Mouse (Mus musculus) stomach, embryonic 14.5 days (tissue): ENCODE results near the gene Cyp4f16. TPM values are rescaled to one million over a fixed set of nuclear protein-coding genes. Genes with fewer than 3 reads are reported as not detected.
"Not testable (repeated sequence)": the region's sequence is repeated elsewhere in the genome, so short reads cannot be mapped to it uniquely, and the experiment has no call there.

Source experiments
- ATAC-seq: fragments of 200-750 bp; cut with Nextera tagmentation; 2 replicates; pipeline ENCODE4 v1.8.0; 2017; ENCODE audit warnings: low read depth, moderate TSS enrichment; ENCODE audit not compliant: insufficient number of reproducible peaks, insufficient read depth, low FRiP score
- H3K27ac ChIP-seq: fragments of 300-500 bp; sonication (generic); 2 replicates; pipeline ENCODE4 v1.5.1; 2014; ENCODE audit warnings: mild to moderate bottlenecking, low read length, moderate library complexity, mixed read lengths
- H3K27me3 ChIP-seq: fragments of 300-500 bp; sonication (generic); 2 replicates; pipeline ENCODE4 v1.6.1; 2014; ENCODE audit warnings: low read length, control low read depth, mixed read lengths; ENCODE audit not compliant: control insufficient read depth, insufficient read depth
- H3K36me3 ChIP-seq: fragments of 300-500 bp; sonication (generic); 2 replicates; pipeline ENCODE4 v1.6.1; 2014; ENCODE audit warnings: mild to moderate bottlenecking, control low read depth, low read length, moderate library complexity, mixed read lengths; ENCODE audit not compliant: control insufficient read depth, insufficient read depth
- H3K4me1 ChIP-seq: fragments of 300-500 bp; sonication (generic); 2 replicates; pipeline ENCODE4 v1.6.1; 2014; ENCODE audit warnings: low read length, control low read depth, mixed read lengths; ENCODE audit not compliant: control insufficient read depth, insufficient read depth
- H3K4me2 ChIP-seq: fragments of 300-500 bp; sonication (generic); replicated peaks from 2 replicates; pipeline ENCODE4 v1.6.1; 2014; ENCODE audit warnings: low read depth, low read length, control low read depth
- H3K4me3 ChIP-seq: fragments of 300-500 bp; sonication (generic); 2 replicates; pipeline ENCODE4 v1.5.1; 2014; ENCODE audit warnings: low read depth, low read length, control low read depth
- H3K9ac ChIP-seq: fragments of 300-500 bp; sonication (generic); replicated peaks from 2 replicates; pipeline ENCODE4 v1.6.1; 2014; ENCODE audit warnings: low read depth, mild to moderate bottlenecking, control low read depth, low read length, moderate library complexity, mixed read lengths
- H3K9me3 ChIP-seq: fragments of 300-500 bp; sonication (generic); 2 replicates; pipeline ENCODE4 v1.6.1; 2016; ENCODE audit warnings: low read depth, low read length, control low read depth; ENCODE audit not compliant: control insufficient read depth
- WGBS: fragments of 180-500 bp; shearing (Covaris S2); extraction: QIAGEN DNeasy Blood & Tissue Kit; methylation state at CpG from one replicate; pipeline ENCODE4 v1.1.7; 2014; 5-methylcytosine and 5-hydroxymethylcytosine counted together
- polyA plus RNA-seq: library from polyadenylated mRNA; unstranded; fragments of >200 nt; fragmentation: Nextera tagmentation; extraction: Ambion mirVana; gene quantifications from 2 replicates; pipeline ENCODE4 v1.2.1, GENCODE M21; 2014

The Cyp4f16 gene
- polyA plus RNA-seq, 1 experiment from 2014 or later = 19.9 TPM

GRCm38 (mm10) chr17:32506729-32507245, 29.6 kb upstream of the Cyp4f16 start:
- Histone ChIP-seq H3K4me3 (peak overlapping the region; percentile 38), H3K9me3 (no peaks in the 10 kb centered on the region)
- WGBS = 35% methylated on average over 9 of the region's 9 CpGs

GRCm38 (mm10) chr17:32516126-32516525, 20.2 kb upstream of the Cyp4f16 start:
- no peak overlapping the region for H3K9ac ChIP-seq
- no peaks in the 10 kb centered on the region for H3K4me1 ChIP-seq
- no peaks in the 10 kb centered on the region for H3K36me3 ChIP-seq
- no peaks in the 10 kb centered on the region for H3K9me3 ChIP-seq
- 76% methylated on average over 5 of the region's 5 CpGs for WGBS
- no peaks in the 10 kb centered on the region for H3K27me3 ChIP-seq
- H3K27ac ChIP-seq = no peak overlapping the region
- H3K4me3 ChIP-seq = no peak overlapping the region
- H3K4me2 ChIP-seq = no peak overlapping the region
- no peak for ATAC-seq

More at GRCm38 (mm10) chr17:32506729-32507245, 29.6 kb upstream of the Cyp4f16 start:
- Histone ChIP-seq H3K36me3 (no peaks in the 10 kb centered on the region), H3K27me3 (no peaks in the 10 kb centered on the region), H3K9ac (peak overlapping the region; percentile 7; the same call in 1 of the 2 replicates), H3K4me2 (peak overlapping the region; percentile 73), H3K27ac (peak overlapping the region; percentile 17; the same call in 1 of the 2 replicates), H3K4me1 (peaks cover 4% of the 10 kb centered on the region; the same call in 1 of the 2 replicates)
- ATAC-seq = no peak

- H3K36me3 ChIP-seq = no peaks in the 10 kb centered on the region; the same call in 1 of the 2 replicates
Measured at GRCm38 (mm10) chr17:32521981-32522380, 14.4 kb upstream of the Cyp4f16 start.

GRCm38 (mm10) chr17:32522386-32522785, 14.0 kb upstream of the Cyp4f16 start:
- H3K4me1 ChIP-seq = no peaks in the 10 kb centered on the region
- no peaks in the 10 kb centered on the region for H3K27me3 ChIP-seq
- 91% methylated on average over 4 of the region's 4 CpGs for WGBS
- H3K27ac ChIP-seq = no peak overlapping the region
- H3K36me3 ChIP-seq = no peaks in the 10 kb centered on the region; the same call in 1 of the 2 replicates
- H3K4me2 ChIP-seq = no peak overlapping the region
- H3K4me3 ChIP-seq = no peak overlapping the region
- H3K9ac ChIP-seq = no peak overlapping the region
- ATAC-seq = no peak
- H3K9me3 ChIP-seq = no peaks in the 10 kb centered on the region

More at GRCm38 (mm10) chr17:32521981-32522380, 14.4 kb upstream of the Cyp4f16 start:
- Histone ChIP-seq H3K27me3 (no peaks in the 10 kb centered on the region), H3K9me3 (no peaks in the 10 kb centered on the region), H3K4me2 (no peak overlapping the region), H3K4me1 (no peaks in the 10 kb centered on the region), H3K4me3 (no peak overlapping the region), H3K9ac (no peak overlapping the region), H3K27ac (no peak overlapping the region)
- no peak for ATAC-seq
- WGBS = 83% methylated on average over 5 of the region's 5 CpGs

GRCm38 (mm10) chr17:32522816-32523215, 13.5 kb upstream of the Cyp4f16 start:
- no peaks in the 10 kb centered on the region for H3K27me3 ChIP-seq
- no peak overlapping the region for H3K4me3 ChIP-seq
- ATAC-seq = no peak
- no peaks in the 10 kb centered on the region for H3K4me1 ChIP-seq
- 87% methylated on average over 5 of the region's 5 CpGs for WGBS
- no peak overlapping the region for H3K4me2 ChIP-seq
- H3K9ac ChIP-seq = no peak overlapping the region
- no peak overlapping the region for H3K27ac ChIP-seq
- no peaks in the 10 kb centered on the region for H3K9me3 ChIP-seq
- no peaks in the 10 kb centered on the region; the same call in 1 of the 2 replicates for H3K36me3 ChIP-seq

DNA sequence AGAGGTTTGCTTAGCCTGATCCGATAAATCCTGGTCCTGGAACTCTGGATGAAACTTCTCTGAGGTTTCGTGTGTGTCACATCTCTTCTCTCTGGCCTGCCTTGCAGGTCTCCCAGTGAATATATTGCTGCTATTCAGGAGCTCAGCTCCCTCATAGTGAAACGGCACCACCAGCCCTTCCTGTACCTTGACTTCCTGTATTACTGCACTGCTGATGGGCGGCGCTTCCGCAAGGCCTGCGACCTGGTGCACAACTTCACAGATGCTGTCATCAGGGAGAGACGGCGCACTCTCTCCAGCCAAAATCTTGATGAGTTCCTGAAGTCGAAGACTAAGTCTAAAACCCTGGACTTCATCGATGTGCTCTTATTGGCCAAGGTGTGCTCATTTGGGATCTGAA, 12.5 kb upstream of the Cyp4f16 start:
- Histone ChIP-seq H3K9ac (no peak overlapping the region), H3K4me2 (no peak overlapping the region), H3K9me3 (no peaks in the 10 kb centered on the region), H3K4me1 (no peaks in the 10 kb centered on the region), H3K27me3 (no peaks in the 10 kb centered on the region), H3K36me3 (no peaks in the 10 kb centered on the region; the same call in 1 of the 2 replicates), H3K27ac (no peak overlapping the region), H3K4me3 (no peak overlapping the region)
- 87% methylated on average over 11 of the region's 11 CpGs for WGBS
- no peak for ATAC-seq

DNA sequence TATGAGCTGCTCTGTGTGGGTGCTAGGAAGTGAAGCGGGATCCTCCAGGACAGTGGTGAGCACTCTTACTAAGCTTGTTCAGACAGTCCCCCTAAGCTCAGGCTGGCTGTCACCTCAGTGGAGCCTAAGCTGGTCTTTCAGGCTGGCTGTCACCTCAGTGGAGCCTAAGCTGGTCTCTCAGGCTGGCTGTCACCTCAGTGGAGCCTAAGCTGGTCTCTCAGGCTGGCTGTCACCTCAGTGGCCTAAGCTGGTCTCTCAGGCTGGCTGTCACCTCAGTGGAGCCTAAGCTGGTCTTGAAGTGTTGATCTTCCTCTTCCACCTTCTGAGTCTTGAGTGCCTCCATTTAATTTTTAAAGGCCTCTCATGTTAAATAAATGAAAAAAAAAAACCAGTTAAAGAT, 10.0 kb upstream of the Cyp4f16 start:
- H3K4me1 ChIP-seq, ATAC-seq, H3K36me3 ChIP-seq, H3K9me3 ChIP-seq, H3K27ac ChIP-seq, H3K4me2 ChIP-seq, H3K9ac ChIP-seq, H3K4me3 ChIP-seq, H3K27me3 ChIP-seq: not testable (repeated sequence)
- WGBS = 86% methylated on average over 1 of the region's 1 CpGs

DNA sequence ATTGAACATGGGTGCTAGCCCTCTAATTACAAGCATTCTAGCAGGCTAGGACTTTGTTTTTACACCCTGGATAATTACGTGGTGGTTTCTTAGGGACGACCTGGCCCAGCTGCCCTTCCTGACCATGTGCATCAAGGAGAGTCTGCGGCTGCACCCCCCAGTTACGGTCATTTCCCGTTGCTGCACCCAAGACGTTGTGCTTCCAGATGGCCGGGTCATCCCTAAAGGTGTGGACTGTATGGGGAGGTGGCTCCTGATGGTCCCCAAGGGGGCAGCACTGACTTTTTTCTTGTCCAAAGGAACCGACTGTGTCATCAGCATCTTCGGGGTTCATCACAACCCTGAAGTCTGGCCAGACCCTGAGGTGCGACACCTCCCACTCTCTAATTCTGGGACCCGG, 8.6 kb upstream of the Cyp4f16 start:
- H3K36me3 ChIP-seq = no peaks in the 10 kb centered on the region; the same call in 1 of the 2 replicates
- ATAC-seq = no peak
- no peak overlapping the region for H3K4me2 ChIP-seq
- no peak overlapping the region for H3K9ac ChIP-seq
- no peak overlapping the region for H3K27ac ChIP-seq
- 86% methylated on average over 11 of the region's 11 CpGs for WGBS
- no peaks in the 10 kb centered on the region for H3K27me3 ChIP-seq
- no peaks in the 10 kb centered on the region for H3K4me1 ChIP-seq
- H3K9me3 ChIP-seq = no peaks in the 10 kb centered on the region
- H3K4me3 ChIP-seq = no peak overlapping the region
